In genomic region chr15:100393016-100393415, GRCm38 (mm10) we compare ENCODE assay signal across 32 mouse cellular contexts. TPM values are rescaled to one million over a fixed set of nuclear protein-coding genes. Genes with fewer than 3 reads are reported as not detected.
A peak's percentile ranks its signal among the peaks of the same experiment; 100 is the strongest.
DNase-seq lines count a peak whose midpoint lies in the region; ATAC-seq lines count a peak whose summit lies in the region.
"Had no signal": no experiment of that assay in that cellular context is flagged by ENCODE, and none has a peak within 500 bp of the region (broad histone marks: within the 10 kb centered on the region; RNA-seq: fewer than 3 reads in every experiment).

No protein-coding gene starts in this region.

- peak overlapping the region; percentile 88 for H3K27ac ChIP-seq in liver, embryonic 12.5 days
- H3K27ac ChIP-seq in liver, embryonic 11.5 days (ENCODE audit: low read depth, low read length), result no peak overlapping the region
- H3K27ac ChIP-seq in intestine, embryonic 15.5 days, result no peak overlapping the region
- H3K27ac ChIP-seq: forebrain, embryonic 10.5 days; forebrain, embryonic 13.5 days; heart, adult 2 months; heart, embryonic 15.5 days; hindbrain, embryonic 10.5 days; hindbrain, embryonic 13.5 days had no signal

- peak overlapping the region; percentile 55; the same call in 1 of the 2 replicates for H3K4me2 ChIP-seq in liver, embryonic 12.5 days
- H3K4me2 ChIP-seq in liver, embryonic 11.5 days, result no peak overlapping the region
- no peak overlapping the region for H3K4me2 ChIP-seq in intestine, embryonic 15.5 days (replicated peaks)
- H3K4me2 ChIP-seq: forebrain, embryonic 13.5 days; heart, embryonic 11.5 days; heart, embryonic 15.5 days; hindbrain, embryonic 13.5 days had no signal

- H3K27me3 ChIP-seq in liver, embryonic 12.5 days (replicated peaks), result no peaks in the 10 kb centered on the region
- H3K27me3 ChIP-seq in liver, embryonic 11.5 days (replicated peaks; ENCODE audit: control insufficient read depth, insufficient read depth, low read length), result no peaks in the 10 kb centered on the region
- no peaks in the 10 kb centered on the region for H3K27me3 ChIP-seq in intestine, embryonic 15.5 days (replicated peaks)
- H3K27me3 ChIP-seq: CH12.LX; forebrain, embryonic 13.5 days; heart, embryonic 15.5 days; hindbrain, embryonic 13.5 days; Patski had no signal

- ATAC-seq in liver, embryonic 12.5 days, result no peak
- no peak for ATAC-seq in liver, embryonic 11.5 days (replicated peaks; ENCODE audit: low FRiP score)
- ATAC-seq in intestine, embryonic 15.5 days, result no peak
- ATAC-seq: activated CD4-positive, CD25-positive, alpha-beta regulatory T cell, adult 4 months; forebrain, embryonic 13.5 days; forebrain, embryonic 16.5 days; hindbrain, embryonic 16.5 days; intestine, embryonic 16.5 days; Patski had no signal

- no peak overlapping the region for H3K4me3 ChIP-seq in liver, embryonic 12.5 days
- H3K4me3 ChIP-seq in liver, embryonic 11.5 days (ENCODE audit: low read depth, low read length), result no peak overlapping the region
- no peak overlapping the region for H3K4me3 ChIP-seq in intestine, embryonic 15.5 days (replicated peaks)
- H3K4me3 ChIP-seq: forebrain, embryonic 10.5 days; forebrain, embryonic 13.5 days; heart, adult 2 months; heart, embryonic 15.5 days; hindbrain, embryonic 10.5 days; hindbrain, embryonic 13.5 days had no signal

- WGBS in liver, embryonic 12.5 days (ENCODE audit: insufficient replicate concordance), result 92% methylated on average over 11 of the region's 11 CpGs
- whole genome bisulfite sequencing in liver, embryonic 11.5 days, result 89% methylated on average over 11 of the region's 11 CpGs
- 85% methylated on average over 11 of the region's 11 CpGs for WGBS in intestine, embryonic 15.5 days

- no peak for DNase-seq in liver, embryonic 11.5 days (ENCODE audit: low spot score)
- DNase-seq in ES-CJ7 (ENCODE audit: low read depth, low spot score), result peak; percentile 34
- peak; percentile 68 for DNase-seq in R1 (ENCODE audit: low read depth, low spot score)
- no peak for DNase-seq in lung, postnatal 14 days
- DNase-seq: adrenal gland, adult 8-10 months; adrenal gland, postnatal 25 days; B cell, adult 2 months; cerebellum, adult 11-12 months; cerebellum, adult 9-10 months; cerebellum, postnatal 14 days; gastrocnemius, postnatal 10 days; gastrocnemius, postnatal 36 days; heart, adult 2 months; heart, postnatal 10 days; heart, postnatal 36 days had no signal

- H3K9me3 ChIP-seq in liver, embryonic 12.5 days (replicated peaks), result no peaks in the 10 kb centered on the region
- no peaks in the 10 kb centered on the region for H3K9me3 ChIP-seq in liver, embryonic 11.5 days (ENCODE audit: control insufficient read depth, low read length)
- H3K9me3 ChIP-seq in intestine, embryonic 15.5 days, result no peaks in the 10 kb centered on the region
- H3K9me3 ChIP-seq: forebrain, embryonic 10.5 days; forebrain, embryonic 13.5 days; heart, embryonic 15.5 days; hindbrain, embryonic 10.5 days; hindbrain, embryonic 13.5 days had no signal

- H3K9ac ChIP-seq in liver, embryonic 12.5 days, result peak overlapping the region; percentile 22; the same call in 1 of the 2 replicates
- H3K9ac ChIP-seq in liver, embryonic 11.5 days (ENCODE audit: low read depth, low read length), result no peak overlapping the region
- no peak overlapping the region for H3K9ac ChIP-seq in intestine, embryonic 15.5 days
- H3K9ac ChIP-seq: forebrain, embryonic 13.5 days; heart, embryonic 15.5 days; hindbrain, embryonic 13.5 days had no signal

- peaks cover 77% of the 10 kb centered on the region for H3K36me3 ChIP-seq in liver, embryonic 12.5 days
- peaks cover 42% of the 10 kb centered on the region for H3K36me3 ChIP-seq in liver, embryonic 11.5 days (ENCODE audit: control insufficient read depth, insufficient read depth, low read length)
- peaks cover 25% of the 10 kb centered on the region for H3K36me3 ChIP-seq in intestine, embryonic 15.5 days

- H3K4me1 ChIP-seq in liver, embryonic 12.5 days, result peaks cover 56% of the 10 kb centered on the region
- peaks cover 35% of the 10 kb centered on the region for H3K4me1 ChIP-seq in liver, embryonic 11.5 days (replicated peaks; ENCODE audit: control insufficient read depth, insufficient read depth, low read length)
- H3K4me1 ChIP-seq in intestine, embryonic 15.5 days (replicated peaks), result no peaks in the 10 kb centered on the region
- H3K4me1 ChIP-seq: forebrain, embryonic 13.5 days had no signal

RNA-seq across cellular contexts. Expression of gene Higd1c, which starts 28.7 kb away (rescaled TPM):
- polyA plus RNA-seq in liver, embryonic 12.5 days (2016; fragmentation: Nextera tagmentation; extraction: Ambion mirVana), result not detected in 2 replicates
- polyA plus RNA-seq in liver, embryonic 11.5 days (2014; fragmentation: Nextera tagmentation; extraction: Ambion mirVana), result not detected in 2 replicates
- polyA plus RNA-seq in intestine, embryonic 15.5 days (2015; fragmentation: Nextera tagmentation; extraction: Ambion mirVana), result 0.40 TPM in 1 of 2 replicates, not detected in the other
- polyA plus RNA-seq: activated CD4-positive, CD25-positive, alpha-beta regulatory T cell, adult 4 months; brain, embryonic 14.5 days; embryonic facial prominence, embryonic 11.5 days; embryonic facial prominence, embryonic 14.5 days; forebrain, embryonic 10.5 days; forebrain, embryonic 13.5 days; forebrain, embryonic 16.5 days; heart, adult 2 months; heart, embryonic 11.5 days; heart, embryonic 15.5 days; hindbrain, embryonic 13.5 days; hindbrain, embryonic 16.5 days; intestine, embryonic 16.5 days; Patski had no signal

RNA-seq across cellular contexts. Expression of gene Gm5475, which starts 28.9 kb away (rescaled TPM):
- 0.06 and 0.08 TPM in 2 replicates for polyA plus RNA-seq in liver, embryonic 12.5 days (2016; fragmentation: Nextera tagmentation; extraction: Ambion mirVana)
- polyA plus RNA-seq in liver, embryonic 11.5 days (2014; fragmentation: Nextera tagmentation; extraction: Ambion mirVana), result 0.10 TPM in 1 of 2 replicates, not detected in the other
- 0.13 and 0.19 TPM in 2 replicates for polyA plus RNA-seq in intestine, embryonic 15.5 days (2015; fragmentation: Nextera tagmentation; extraction: Ambion mirVana)
- polyA plus RNA-seq: embryonic facial prominence, embryonic 14.5 days; forebrain, embryonic 13.5 days; heart, adult 2 months; heart, embryonic 11.5 days; heart, embryonic 15.5 days; hindbrain, embryonic 10.5 days had no signal

RNA-seq across cellular contexts. Expression of gene Slc11a2, which starts 31.9 kb away (rescaled TPM):
- 56.5 and 59.7 TPM in 2 replicates for polyA plus RNA-seq in liver, embryonic 12.5 days (2016; fragmentation: Nextera tagmentation; extraction: Ambion mirVana)
- polyA plus RNA-seq in liver, embryonic 11.5 days (2014; fragmentation: Nextera tagmentation; extraction: Ambion mirVana), result 51.2 and 55.4 TPM in 2 replicates
- 29.8 and 29.9 TPM in 2 replicates for polyA plus RNA-seq in intestine, embryonic 15.5 days (2015; fragmentation: Nextera tagmentation; extraction: Ambion mirVana)

RNA-seq across cellular contexts. Expression of gene Mettl7a2, which starts 40.0 kb away (rescaled TPM):
- not detected in 2 replicates for polyA plus RNA-seq in liver, embryonic 12.5 days (2016; fragmentation: Nextera tagmentation; extraction: Ambion mirVana)
- not detected in 2 replicates for polyA plus RNA-seq in liver, embryonic 11.5 days (2014; fragmentation: Nextera tagmentation; extraction: Ambion mirVana)
- polyA plus RNA-seq in intestine, embryonic 15.5 days (2015; fragmentation: Nextera tagmentation; extraction: Ambion mirVana), result not detected in 2 replicates
- polyA plus RNA-seq: activated CD4-positive, CD25-positive, alpha-beta regulatory T cell, adult 4 months; brain, embryonic 14.5 days; embryonic facial prominence, embryonic 11.5 days; embryonic facial prominence, embryonic 14.5 days; forebrain, embryonic 10.5 days; forebrain, embryonic 13.5 days; forebrain, embryonic 16.5 days; heart, adult 2 months; heart, embryonic 11.5 days; heart, embryonic 15.5 days; hindbrain, embryonic 10.5 days; hindbrain, embryonic 13.5 days; hindbrain, embryonic 16.5 days; intestine, embryonic 16.5 days had no signal

RNA-seq across cellular contexts. Expression of gene Methig1, which starts 40.1 kb away (rescaled TPM):
- polyA plus RNA-seq in liver, embryonic 12.5 days (2016; fragmentation: Nextera tagmentation; extraction: Ambion mirVana), result not detected in 2 replicates
- polyA plus RNA-seq in liver, embryonic 11.5 days (2014; fragmentation: Nextera tagmentation; extraction: Ambion mirVana), result not detected in 2 replicates
- polyA plus RNA-seq in intestine, embryonic 15.5 days (2015; fragmentation: Nextera tagmentation; extraction: Ambion mirVana), result 0.14 and 0.15 TPM in 2 replicates
- polyA plus RNA-seq: activated CD4-positive, CD25-positive, alpha-beta regulatory T cell, adult 4 months; brain, embryonic 14.5 days; embryonic facial prominence, embryonic 14.5 days; forebrain, embryonic 10.5 days; forebrain, embryonic 13.5 days; forebrain, embryonic 16.5 days; heart, adult 2 months; heart, embryonic 11.5 days; heart, embryonic 15.5 days; hindbrain, embryonic 16.5 days; intestine, embryonic 16.5 days had no signal

Comparison
In these comparisons a context has a peak if more than half of its experiments do, and no peak if none do; other contexts are left out.
1. DNase-seq: peak in ES-CJ7 (single experiment) and R1 (single experiment); none in liver, embryonic 11.5 days (single experiment) and lung, postnatal 14 days (single experiment).